Mouse (Mus musculus): ENCODE data around the gene Ergic1.

The Ergic1 gene

DNA sequence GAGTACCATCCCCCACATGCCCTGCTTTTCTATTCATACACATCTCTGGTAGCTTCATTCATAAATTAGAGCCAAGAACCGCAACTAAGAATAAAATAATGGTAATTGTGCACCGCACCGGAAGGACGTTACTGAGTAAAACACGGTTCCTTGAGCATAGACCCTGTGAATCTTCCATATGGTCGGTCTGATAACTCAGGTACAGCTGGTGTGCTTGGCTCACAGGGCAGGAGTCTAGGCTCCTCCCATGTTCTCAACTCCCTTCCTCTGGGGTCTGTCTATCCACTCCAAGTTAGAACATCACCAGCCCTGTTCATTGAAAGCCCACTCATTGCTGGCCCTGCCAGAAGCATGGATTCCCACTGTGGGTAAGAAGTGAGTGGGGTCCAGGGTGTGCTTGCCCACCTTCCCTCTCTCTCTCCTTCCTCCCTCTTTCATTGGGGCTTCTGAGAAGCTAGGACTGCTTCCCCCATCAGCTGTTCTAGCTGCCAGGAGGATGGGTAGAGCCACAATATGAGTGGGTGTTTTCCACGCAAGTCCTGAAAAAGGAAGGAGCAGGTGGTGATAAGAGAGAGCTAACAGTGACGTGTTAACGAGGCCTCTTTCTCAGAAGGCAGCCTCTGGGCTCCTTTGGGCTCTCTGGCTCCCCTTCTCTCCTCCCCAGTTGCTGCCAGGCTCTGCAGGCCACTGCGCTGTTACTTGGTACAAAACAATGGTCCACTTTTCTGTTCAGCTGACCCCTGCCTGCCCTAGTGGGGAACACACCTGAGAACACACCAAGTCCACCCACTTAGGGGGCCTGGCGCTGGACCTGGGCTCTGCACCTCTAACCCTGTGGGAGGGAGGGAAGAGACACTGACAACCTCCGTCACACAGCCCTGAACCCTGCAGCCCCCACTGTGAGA lies 14.7 kb downstream of the Ergic1 start:
- no peak for DNase-seq (ENCODE audit: low spot score)

DNA sequence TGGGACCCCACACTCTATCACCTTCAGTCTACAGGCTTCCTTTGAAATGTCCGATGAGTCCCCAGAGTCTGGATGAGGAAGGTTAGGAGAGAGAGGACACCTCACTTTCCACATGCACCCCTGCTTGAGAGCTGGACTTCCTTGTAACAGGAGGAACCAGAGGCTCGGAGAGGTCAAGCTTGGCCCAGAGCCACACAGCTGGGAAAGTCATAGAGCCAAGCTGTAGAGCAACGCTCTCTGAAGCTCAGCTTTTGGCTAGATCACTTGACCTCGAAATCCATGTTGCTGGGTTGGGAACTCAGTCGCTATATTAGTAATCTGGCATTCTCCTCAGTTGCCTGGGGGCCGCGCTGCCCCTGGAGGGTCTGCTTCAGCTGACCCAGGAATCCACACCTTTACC lies 15.5 kb downstream of the Ergic1 start:
- DNase-seq (ENCODE audit: low spot score) = no peak

DNA sequence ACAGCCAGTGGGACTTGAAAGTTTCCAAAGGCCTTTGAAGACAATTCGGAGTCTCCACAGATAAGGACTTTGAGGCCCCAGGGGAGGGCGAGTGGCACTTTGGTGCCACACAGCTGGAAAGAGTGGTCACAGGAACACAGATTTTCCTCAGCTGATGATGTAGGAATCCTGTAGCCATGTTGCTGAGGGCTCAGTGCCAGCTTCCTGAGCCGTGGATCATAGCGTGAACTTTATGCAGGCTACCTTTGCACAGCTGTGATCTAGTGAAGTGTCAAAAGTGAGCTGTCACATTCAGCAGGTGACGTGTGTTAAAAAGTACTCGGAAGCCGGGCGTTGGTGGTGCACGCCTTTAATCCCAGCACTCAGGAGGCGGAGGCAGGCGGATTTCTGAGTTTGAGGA lies 16.0 kb downstream of the Ergic1 start:
- DNase-seq (ENCODE audit: low spot score) = no peak

DNA sequence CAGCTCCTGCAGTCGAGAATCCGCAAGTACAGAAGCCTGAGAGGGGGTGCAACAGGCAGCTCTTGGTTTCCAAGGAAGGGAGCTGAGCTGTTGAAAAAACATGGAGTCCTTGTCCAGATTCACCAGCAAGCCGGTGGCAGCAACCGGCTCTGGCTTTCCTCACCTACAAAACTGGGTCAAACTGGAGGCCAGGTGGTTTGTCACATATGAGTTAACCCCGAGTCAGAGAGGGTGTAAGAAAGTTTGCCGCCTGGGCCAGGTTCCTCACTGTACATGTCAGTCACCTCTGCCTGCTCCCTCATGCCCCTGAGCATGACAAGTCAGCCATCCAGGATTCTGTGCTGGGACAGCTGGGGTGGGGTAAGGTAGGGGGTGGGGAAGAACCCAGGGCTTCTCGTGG lies 16.9 kb downstream of the Ergic1 start:
- DNase-seq (ENCODE audit: low spot score) = no peak

DNA sequence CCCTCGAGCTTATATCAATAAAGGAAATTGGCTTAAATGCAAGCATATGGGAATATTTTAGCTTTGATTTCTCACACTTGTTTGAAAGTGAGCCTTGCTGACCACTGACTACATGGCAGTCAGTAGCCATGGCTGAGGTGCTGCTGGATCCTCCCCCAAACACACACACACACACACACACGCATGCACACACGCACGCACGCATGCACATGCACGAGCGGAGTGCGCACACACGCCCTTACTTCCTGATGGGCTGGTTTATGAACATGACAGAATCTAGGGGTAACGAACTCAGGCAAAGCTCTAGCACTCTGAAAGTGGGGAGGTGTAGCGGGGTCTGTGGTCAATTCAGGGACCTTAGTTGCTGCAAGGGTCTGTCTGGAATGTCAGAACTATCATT lies 17.5 kb downstream of the Ergic1 start:
- DNase-seq (ENCODE audit: low spot score) = no peak

DNA sequence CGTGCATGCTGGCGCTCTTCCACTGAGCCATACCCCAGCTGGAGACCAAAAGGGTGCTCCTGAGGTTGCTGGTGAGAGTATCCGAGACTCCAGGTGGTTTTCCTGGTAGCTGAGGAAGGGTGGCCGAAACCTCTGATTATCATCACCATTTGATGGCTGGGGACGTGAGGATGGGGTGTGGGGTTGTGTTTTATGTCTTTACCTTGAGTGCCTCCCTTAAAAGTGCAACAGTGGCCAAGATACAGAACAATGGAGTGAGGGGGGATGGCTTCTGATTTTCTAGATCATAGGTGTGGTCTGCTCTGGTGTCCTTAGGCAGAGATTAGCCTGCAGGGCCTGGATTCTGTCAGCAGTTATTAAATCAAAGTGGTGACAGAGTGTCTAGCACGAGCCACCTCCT lies 18.1 kb downstream of the Ergic1 start:
- DNase-seq (ENCODE audit: low spot score) = no peak

DNA sequence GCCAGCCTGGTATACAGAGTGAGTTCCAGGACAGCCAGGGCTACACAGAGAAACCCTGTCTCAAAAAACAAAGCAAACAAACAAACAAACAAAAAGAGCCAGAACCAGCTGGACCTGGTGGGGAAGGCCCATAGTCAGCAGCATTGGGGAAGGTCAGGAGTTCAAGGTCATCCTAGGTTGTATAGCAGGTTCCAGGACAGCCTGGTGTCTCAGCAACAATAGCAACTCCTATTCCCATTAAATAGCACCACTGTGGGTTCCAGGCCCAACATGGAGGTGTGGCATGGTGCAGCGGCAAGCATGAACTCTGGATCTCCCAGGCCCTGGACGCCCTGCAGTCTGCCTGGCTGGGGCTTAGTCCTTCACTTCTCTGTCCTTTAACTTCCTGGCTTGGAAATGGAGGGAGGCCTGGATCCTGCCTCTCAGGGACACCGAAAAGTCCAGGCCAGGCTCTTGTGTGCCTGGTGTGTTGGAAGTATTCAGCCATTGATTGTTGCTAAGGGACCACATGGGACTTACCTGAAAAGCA lies 19.6 kb downstream of the Ergic1 start:
- DNase-seq (ENCODE audit: low spot score) = no peak

DNA sequence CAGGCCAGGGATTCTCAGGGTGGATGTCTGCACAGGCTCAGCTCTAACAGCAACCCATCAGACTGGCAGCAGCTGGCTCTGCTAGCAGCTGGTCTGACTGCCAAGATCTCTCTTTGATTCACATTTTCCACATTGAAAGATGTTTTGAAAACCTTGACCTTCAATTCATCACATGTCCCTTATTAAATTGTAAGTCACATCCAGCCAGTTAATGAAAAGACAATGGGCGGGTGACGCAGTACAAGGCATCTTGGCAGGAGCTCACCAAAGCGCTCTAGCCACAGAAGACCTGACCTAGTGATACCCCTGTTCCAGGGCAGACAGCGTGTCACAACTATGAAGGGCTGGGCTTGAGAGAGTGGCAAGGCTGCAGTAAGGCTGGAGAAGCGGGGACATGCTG lies 21.0 kb downstream of the Ergic1 start:
- DNase-seq (ENCODE audit: low spot score) = no peak

DNA sequence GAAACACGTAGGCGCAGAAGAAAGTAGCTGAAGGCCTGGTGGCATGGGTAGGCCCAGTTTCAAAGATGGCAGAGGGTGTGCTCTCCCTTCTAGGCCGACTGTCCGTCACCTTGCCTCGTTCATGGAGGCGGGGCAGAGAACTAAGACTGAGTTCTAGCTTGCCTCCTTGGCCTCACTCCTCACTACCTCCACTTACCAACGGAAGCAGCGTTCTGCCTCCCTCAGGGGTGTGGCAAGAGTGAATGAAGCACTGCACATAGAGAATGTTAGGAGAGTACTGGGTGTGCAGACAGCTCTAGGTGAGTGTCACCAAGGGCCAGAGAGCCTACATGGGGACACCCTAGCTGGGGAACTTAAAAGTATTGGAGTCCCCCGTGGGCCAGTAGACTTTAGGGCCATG lies 21.8 kb downstream of the Ergic1 start:
- DNase-seq (ENCODE audit: low spot score) = no peak

DNA sequence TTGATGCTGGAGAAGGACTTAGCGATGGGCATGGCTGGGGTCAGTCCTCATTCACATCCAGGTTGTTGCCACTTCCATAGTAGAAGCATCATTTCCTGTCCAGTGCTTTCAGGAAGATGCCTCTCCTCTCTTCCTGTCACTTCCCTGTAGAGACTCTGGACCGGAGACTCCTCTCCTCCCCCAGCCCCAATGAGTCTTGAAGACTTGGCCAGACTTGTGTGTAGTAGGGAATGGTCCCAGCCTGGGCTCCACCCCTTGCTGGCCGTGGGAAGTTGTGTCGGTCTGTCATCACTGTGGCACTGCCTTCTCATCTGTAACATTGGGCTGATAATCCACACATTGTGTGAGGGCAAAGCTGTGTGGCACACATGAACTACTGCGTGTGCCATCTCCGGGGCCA lies 22.3 kb downstream of the Ergic1 start:
- no peak for DNase-seq (ENCODE audit: low spot score)

DNA sequence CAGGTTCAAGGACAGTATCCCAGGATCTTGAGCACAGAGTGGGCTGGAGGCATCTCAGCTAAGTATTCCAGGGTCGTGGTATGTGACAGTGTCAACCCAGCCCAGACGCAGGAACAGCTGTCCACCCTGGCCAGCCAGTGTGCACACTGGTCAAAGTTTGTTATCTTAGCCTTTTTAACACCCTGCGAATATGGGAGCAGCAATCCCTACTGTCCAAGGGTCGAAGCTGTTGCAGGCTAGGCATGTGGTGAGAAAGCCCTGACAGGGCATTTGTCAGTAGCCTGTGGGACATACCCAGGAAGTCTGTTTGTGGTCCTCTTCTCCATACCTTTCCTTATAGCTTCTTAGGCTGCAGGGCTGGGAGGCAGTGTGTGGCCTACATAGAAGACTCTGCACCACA lies 22.8 kb downstream of the Ergic1 start:
- DNase-seq (ENCODE audit: low spot score) = no peak

DNA sequence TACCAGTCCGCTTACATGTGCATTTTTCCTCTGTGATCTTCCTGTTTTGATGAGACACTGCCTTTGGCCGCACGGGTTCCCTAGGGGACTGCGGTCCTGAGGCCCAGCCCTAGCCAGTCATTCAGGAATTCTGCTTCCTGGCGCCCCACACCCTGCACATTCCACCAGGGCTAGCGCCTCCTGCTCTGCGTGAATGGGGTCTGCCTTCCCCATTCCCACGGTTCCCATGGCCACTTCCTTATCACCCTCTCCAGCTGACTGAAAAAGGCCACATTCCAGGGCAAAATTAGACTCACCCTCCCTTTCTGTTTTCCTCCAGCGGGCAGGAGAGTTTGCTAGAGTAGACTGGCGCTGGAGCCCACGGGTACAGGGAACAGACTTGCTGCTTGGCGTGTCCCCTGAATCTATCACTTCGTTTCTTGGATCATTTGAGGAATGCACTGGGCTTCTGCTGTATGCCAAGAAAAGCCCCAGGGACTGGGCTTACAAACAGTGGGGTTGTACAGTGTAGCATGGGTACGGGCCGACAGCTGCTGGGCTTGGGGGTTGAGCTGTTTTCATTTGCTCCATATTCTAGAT lies 23.4 kb downstream of the Ergic1 start:
- DNase-seq (ENCODE audit: low spot score) = no peak

DNA sequence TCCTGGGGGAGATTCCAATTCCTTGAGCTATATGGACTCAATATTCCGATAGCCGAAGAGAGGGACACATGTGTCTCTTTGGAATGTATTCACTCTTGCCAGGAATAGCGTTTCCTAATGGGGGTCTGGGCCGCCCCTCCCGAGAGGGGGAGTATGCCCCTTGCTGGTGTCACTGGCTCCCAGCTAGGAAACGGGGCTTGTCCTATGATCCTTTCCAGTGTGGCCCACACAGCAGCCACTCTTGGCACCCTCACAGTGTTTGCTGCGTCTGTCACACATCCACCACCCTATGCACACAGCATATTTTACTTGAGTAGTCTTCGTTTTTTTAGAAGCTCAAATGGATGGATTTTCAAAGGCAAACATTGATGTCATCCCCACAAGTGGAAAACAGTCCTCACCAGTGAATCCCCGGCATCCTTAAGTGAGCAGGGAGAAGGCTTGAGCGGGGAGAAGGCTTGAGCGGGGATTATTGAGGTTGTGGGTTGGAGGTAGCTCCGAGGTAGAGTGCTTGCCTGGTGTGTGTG lies 26.7 kb downstream of the Ergic1 start:
- DNase-seq (ENCODE audit: low spot score) = no peak

DNA sequence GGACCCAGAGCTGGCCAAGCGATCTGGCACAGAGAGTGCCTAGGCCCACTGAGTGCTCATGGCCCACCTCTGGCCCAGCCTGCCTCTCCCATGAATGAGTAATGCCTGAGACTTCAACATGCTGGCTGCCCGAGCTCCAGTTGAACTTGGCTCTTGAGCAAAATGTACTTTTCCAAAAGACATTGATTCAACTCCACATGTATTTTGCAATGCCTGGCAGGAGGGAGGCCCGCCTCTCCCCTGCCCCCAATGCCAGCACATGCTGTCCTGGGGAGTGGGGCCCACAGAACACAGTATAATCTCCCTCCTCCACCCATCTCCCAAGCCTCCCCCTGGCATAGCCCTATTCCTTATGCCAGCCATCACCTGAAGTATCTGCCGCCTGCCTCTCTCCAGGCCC lies 31.2 kb downstream of the Ergic1 start:
- DNase-seq (ENCODE audit: low spot score) = no peak

DNA sequence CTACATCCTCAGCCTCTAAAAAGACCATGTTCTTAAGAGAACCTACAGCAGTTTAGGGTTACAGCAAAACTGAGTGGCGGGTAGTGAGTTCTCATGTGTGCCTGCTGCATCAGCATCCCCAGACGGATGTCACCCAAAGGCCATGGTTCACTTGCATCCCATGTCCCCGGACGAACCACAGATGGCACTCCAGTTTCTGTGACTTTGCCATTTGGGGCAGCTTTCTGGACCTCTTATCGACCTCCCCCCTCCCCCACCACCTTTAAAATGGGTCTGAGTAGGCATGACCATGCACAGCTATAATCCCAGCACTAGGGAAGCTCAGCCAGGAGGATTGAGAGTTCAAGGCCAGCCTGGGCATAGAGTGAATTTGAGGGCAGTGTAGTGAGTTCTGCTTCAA lies 31.9 kb downstream of the Ergic1 start:
- DNase-seq (ENCODE audit: low spot score) = no peak

DNA sequence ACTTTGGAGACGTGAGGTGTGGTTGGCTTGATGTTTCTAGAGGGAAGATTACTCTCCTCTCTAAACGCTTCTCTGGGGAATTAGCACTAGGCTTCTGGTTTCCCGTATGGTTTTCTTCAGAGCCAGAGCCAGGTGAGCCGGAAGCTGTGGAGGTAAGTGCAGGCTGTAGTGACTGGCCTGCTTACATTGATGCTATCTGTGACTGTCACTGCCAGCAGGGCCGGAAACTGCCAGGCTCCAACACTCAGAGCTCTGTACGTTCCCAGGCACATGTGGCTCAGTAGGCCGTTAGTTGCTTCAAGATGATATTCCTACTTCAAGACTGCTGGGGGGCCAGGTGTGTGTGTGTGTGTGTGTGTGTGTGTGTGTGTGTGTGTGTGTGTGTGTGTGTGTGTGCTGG lies 32.9 kb downstream of the Ergic1 start:
- DNase-seq (ENCODE audit: low spot score) = no peak

DNA sequence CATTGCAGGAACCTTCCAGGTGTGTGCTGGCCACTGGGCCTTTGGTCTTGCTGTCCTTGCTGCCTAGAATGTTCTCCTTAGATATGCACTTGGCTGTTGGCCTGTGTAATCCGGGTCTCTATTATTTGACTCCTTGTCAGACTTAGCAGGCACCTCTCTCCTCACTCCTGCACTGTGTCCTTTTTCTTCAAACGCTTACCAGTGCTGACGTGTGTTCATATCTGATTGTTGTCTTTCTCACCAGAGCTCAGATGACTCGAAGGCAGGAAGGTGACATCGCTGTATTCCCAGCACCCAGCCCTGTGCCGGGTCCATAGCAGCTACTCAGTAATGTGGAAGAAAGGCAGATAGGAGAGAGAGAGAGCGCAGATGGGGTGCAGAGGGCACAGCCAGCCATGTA lies 33.7 kb downstream of the Ergic1 start:
- no peak for DNase-seq (ENCODE audit: low spot score)

DNA sequence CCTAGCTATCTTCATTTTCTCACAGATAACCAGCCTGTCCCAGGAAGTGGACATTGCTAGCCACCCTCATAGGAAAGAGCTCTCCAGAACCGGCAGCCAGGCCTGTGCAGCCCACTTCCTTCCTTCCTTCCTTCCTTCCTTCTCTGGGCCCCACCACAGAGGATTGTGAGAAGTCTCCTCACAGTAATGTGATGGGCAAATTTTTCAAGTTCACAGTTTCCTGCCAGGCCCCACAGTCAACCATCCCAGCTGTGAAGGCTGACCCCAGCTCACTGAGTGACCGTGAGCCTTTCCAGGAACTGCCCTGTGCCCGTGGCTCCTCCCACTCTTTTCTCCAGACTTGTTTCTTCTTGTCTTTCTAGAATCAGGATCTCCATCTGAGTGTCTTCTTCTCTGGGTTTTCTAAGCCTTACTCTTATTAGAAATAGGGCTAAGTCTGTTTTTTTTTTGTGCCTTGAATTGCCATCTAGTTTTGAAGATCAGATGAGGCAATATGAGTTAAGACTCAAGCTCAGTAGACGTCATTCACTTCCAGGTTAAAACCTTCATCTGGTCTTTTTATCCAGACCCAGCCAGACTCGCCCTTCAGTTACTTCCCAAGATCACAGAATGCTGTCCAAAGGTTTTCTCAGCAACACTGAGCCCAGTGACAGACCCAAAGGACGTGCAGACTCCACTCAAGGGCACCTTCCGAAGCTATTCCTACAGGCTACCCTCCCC lies 34.3 kb downstream of the Ergic1 start:
- DNase-seq (ENCODE audit: low spot score) = no peak

DNA sequence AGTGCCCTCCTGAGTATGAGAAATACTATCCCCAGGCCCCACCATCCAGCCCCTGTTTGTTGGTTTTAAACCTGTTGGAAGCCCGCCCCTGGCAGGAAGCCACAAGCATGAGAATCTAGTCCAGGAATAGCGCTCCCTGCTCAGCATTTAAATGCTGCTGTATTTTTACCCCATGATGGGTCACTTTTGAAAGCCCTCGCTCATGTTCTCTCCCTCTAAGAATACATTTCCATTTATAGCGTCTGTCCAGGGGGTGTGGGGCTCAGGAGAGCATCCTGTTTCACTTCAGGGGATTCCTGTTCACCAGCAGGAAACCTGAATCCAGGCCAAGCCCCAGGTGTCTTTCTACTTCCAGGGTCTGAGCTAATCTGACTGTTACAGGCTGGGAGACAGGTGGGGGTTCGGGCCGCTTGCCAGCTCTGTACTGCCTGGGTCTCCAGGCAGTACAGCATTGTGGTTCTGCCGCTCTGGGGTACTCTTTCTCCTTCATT lies 34.9 kb downstream of the Ergic1 start:
- DNase-seq (ENCODE audit: low spot score) = no peak

DNA sequence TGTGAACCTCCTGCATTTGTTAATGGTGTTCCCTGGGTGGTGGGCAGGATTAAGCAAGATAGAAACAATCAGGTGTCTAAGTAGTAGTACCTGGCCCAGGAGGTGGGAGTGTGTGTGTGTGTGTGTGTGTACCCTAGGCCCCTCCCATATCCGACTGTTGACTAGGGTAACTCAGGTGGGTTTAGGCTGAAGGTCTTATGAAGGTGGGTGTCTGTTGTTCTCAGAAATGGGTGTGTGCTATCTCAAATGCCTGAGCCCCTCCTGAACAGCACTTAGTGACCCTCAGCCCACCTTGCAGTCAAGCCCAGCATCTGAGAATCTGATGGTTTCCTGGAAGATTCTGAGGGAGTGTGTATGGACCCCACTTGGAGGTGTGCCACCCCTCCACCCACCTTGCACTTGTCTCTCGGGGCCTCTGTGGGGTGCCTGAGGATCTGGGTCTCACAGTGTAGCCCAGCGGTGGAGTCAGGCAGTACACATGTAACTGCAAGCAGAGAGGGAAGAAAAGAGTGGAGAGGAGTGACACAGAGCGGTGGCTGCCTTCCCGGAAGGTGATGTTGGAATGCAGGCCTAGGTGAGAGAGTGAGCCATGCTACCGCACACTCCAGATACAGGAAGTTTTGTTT lies 35.7 kb downstream of the Ergic1 start:
- DNase-seq (ENCODE audit: low spot score) = no peak

DNA sequence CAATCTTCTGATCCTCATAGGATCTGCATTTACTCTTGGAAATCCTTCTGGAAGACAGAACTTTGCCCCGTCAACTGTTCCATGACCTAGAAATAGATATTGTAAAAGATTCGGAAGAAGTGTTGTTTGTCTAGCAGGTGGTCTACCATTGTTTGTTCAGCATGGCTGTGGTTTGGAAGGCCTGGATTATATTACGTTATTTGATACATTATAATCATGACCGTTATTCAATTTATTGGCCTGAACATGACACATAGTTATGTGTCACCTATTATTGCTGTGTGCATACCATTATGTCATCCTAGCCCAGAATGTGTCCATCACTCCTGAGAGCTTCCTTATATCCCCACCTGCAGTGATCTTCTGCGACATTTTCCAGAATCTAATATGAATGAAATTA lies 37.6 kb downstream of the Ergic1 start:
- DNase-seq (ENCODE audit: low spot score) = no peak

DNA sequence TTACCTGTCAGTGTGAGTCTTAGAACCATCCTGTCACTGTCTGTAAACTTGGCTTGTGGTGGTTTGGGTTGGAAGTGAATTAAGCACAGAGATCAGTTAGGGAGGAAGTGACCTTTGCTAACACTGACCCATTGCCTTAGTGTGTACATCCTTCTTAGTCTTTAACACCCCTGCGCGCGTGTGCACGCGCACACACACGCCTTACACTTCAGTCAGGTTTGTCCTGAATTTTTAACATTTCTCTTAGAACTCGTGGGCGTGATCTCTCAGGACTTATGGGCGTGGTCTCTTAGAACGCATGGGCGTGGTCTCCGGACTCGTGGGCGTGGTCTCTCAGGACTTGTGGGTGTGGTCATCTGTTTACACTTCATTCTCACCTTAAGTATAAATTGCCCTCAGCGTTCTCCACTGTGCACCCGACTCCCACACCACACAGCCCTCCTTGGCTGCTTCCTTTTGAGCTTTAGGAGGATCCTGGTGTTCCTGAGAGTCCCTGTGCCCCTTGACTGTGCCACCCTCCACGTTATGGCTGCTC lies 39.7 kb downstream of the Ergic1 start:
- DNase-seq (ENCODE audit: low spot score) = no peak
